Mouse (Mus musculus): Measurements from ENCODE around the gene Traf7. TPM values are rescaled to one million over a fixed set of nuclear protein-coding genes. Genes with fewer than 3 reads are reported as not detected.

Gene Traf7
- total and polyA plus RNA-seq, 3 experiments, result 121 to 261 TPM; not detected in 1

- H3K36me3 ChIP-seq (ENCODE audit: control insufficient read depth in 1 of 2, insufficient read depth in 2 of 2, low read length in 2 of 2), result no peaks in the 10 kb centered on the region; a peak in 1 of 4 replicates
- no peaks in the 10 kb centered on the region for H3K4me1 ChIP-seq (ENCODE audit: control insufficient read depth in 1 of 2, insufficient read depth in 2 of 2, low read length in 2 of 2)
- no peak for DNase-seq (ENCODE audit: low read depth, low spot score)
- no peak overlapping the region for H3K4me3 ChIP-seq (ENCODE audit: control insufficient read depth in 1 of 2, insufficient read depth in 1 of 2, low read depth in 2 of 2, low read length in 2 of 2)
- no peaks in the 10 kb centered on the region for H3K79me2 ChIP-seq (ENCODE audit: control insufficient read depth, insufficient read depth, low read length, poor library complexity)
- H3K27ac ChIP-seq (ENCODE audit: control insufficient read depth, low read depth, low read length), result no peak overlapping the region
- TF ChIP-seq POLR2AphosphoS5 (IDR thresholded peaks at IDR 0.05; ENCODE audit: borderline replicate concordance, low read depth, low read length), result no peak
- TF ChIP-seq NELFE (IDR thresholded peaks at IDR 0.05; ENCODE audit: low read depth, low read length), result no peak
- TF ChIP-seq ELF1 (IDR thresholded peaks at IDR 0.05; ENCODE audit: low read depth, low read length), result no peak
- TF ChIP-seq ZKSCAN1 (IDR thresholded peaks at IDR 0.05; ENCODE audit: low read depth, low read length), result no peak
- no peaks in the 10 kb centered on the region for H3K9me3 ChIP-seq (replicated peaks; ENCODE audit: insufficient read depth, low read length)
- no peaks in the 10 kb centered on the region for H3K27me3 ChIP-seq (ENCODE audit: control insufficient read depth in 1 of 2, insufficient read depth in 2 of 2, low read length in 2 of 2)
- no peak overlapping the region for H3K9ac ChIP-seq (ENCODE audit: control insufficient read depth, low read depth, low read length, poor library complexity, severe bottlenecking)
Measured at GRCm38 (mm10) chr17:24506332-24507070, 21.2 kb downstream of the Traf7 start.

- no peaks in the 10 kb centered on the region for H3K4me1 ChIP-seq (ENCODE audit: control insufficient read depth in 1 of 2, insufficient read depth in 2 of 2, low read length in 2 of 2)
- no peak overlapping the region for H3K27ac ChIP-seq (ENCODE audit: control insufficient read depth, low read depth, low read length)
- no peaks in the 10 kb centered on the region; a peak in 1 of 4 replicates for H3K36me3 ChIP-seq (ENCODE audit: control insufficient read depth in 1 of 2, insufficient read depth in 2 of 2, low read length in 2 of 2)
- no peak overlapping the region for H3K4me3 ChIP-seq (ENCODE audit: control insufficient read depth in 1 of 2, insufficient read depth in 1 of 2, low read depth in 2 of 2, low read length in 2 of 2)
- H3K27me3 ChIP-seq (ENCODE audit: control insufficient read depth in 1 of 2, insufficient read depth in 2 of 2, low read length in 2 of 2), result no peaks in the 10 kb centered on the region
- no peak overlapping the region for H3K9ac ChIP-seq (ENCODE audit: control insufficient read depth, low read depth, low read length, poor library complexity, severe bottlenecking)
- H3K9me3 ChIP-seq (replicated peaks; ENCODE audit: insufficient read depth, low read length), result no peaks in the 10 kb centered on the region
- no peak for DNase-seq (ENCODE audit: low read depth, low spot score)
- no peak for TF ChIP-seq CHD2 (IDR thresholded peaks at IDR 0.05; ENCODE audit: low read length)
- no peak for TF ChIP-seq GATA1 (IDR thresholded peaks at IDR 0.05; ENCODE audit: low read depth, low read length)
- TF ChIP-seq ETS1 (IDR thresholded peaks at IDR 0.05; ENCODE audit: low read depth, low read length), result no peak
- no peak for TF ChIP-seq SMC3 (IDR thresholded peaks at IDR 0.05; ENCODE audit: low read depth, low read length)
- no peak for TF ChIP-seq RCOR1 (IDR thresholded peaks at IDR 0.05; ENCODE audit: low read depth, low read length)
- TF ChIP-seq POLR2AphosphoS2 (IDR thresholded peaks at IDR 0.05; ENCODE audit: low read length), result no peak
- no peak for TF ChIP-seq TAL1 (IDR thresholded peaks at IDR 0.05; ENCODE audit: low read length)
- TF ChIP-seq MXI1 (IDR thresholded peaks at IDR 0.05; ENCODE audit: low read depth, low read length), result no peak
- no peak for TF ChIP-seq NRF1 (IDR thresholded peaks at IDR 0.05; ENCODE audit: insufficient read depth, low read depth, low read length, poor library complexity, severe bottlenecking)
- TF ChIP-seq POLR2AphosphoS5 (IDR thresholded peaks at IDR 0.05; ENCODE audit: borderline replicate concordance, low read depth, low read length), result no peak
- no peak for TF ChIP-seq TBP (IDR thresholded peaks at IDR 0.05; ENCODE audit: low read depth, low read length)
- no peak for TF ChIP-seq JUND (IDR thresholded peaks at IDR 0.05; ENCODE audit: low read depth, low read length)
- TF ChIP-seq CTCF (IDR thresholded peaks at IDR 0.05 in 2 of 3, conservative IDR thresholded peaks at IDR 0.05 in 1 of 3; ENCODE audit: control insufficient read depth in 1 of 3, insufficient read depth in 1 of 3, low read depth in 2 of 3, low read length in 3 of 3, poor library complexity in 1 of 3, severe bottlenecking in 1 of 3), result no peak
- TF ChIP-seq ZC3H11A (IDR thresholded peaks at IDR 0.05; ENCODE audit: low read depth, low read length), result no peak
- no peak for TF ChIP-seq USF1 (IDR thresholded peaks at IDR 0.05; ENCODE audit: low read depth, low read length)
- TF ChIP-seq HCFC1 (IDR thresholded peaks at IDR 0.05; ENCODE audit: low read depth, low read length), result no peak
- TF ChIP-seq ELF1 (IDR thresholded peaks at IDR 0.05; ENCODE audit: low read depth, low read length), result no peak
- TF ChIP-seq E2F4 (IDR thresholded peaks at IDR 0.05; ENCODE audit: borderline replicate concordance, low read depth, low read length), result no peak
- H3K79me2 ChIP-seq (ENCODE audit: control insufficient read depth, insufficient read depth, low read length, poor library complexity), result no peaks in the 10 kb centered on the region
Measured at GRCm38 (mm10) chr17:24505286-24505955, 22.3 kb downstream of the Traf7 start.
